Mouse (Mus musculus) left cerebral cortex, postnatal 25 days (tissue): ENCODE measurements around the gene Ak2. TPM values are rescaled to one million over a fixed set of nuclear protein-coding genes. Genes with fewer than 3 reads are reported as not detected.
A peak's percentile ranks its signal among the peaks of the same experiment; 100 is the strongest.

Experiments used
- DNase-seq, 2 experiments: peaks; one replicate each; pipeline ENCODE4 v3.0.0; 2022; ENCODE audit warnings: low spot score in 2 of 2, mixed read lengths in 1 of 2
- intact Hi-C: fragments of 180-260 bp; cut with DNase I; formaldehyde crosslinking; loops from one replicate; pipeline ENCODE4 v1.15.1; 2025
- total RNA-seq, 2 experiments: library from RNA; stranded (reverse); gene quantifications; 2 replicates each; pipeline ENCODE4 v1.2.3; 2021

Gene Ak2
- total RNA-seq, 2 experiments from 2014 or later: 24.8 to 26.5 TPM

- no peak for DNase-seq
- intact Hi-C loops: no loop called here
Observed at GRCm38 (mm10) chr4:129000786-129001185, 9.0 kb downstream of the Ak2 start.

DNA sequence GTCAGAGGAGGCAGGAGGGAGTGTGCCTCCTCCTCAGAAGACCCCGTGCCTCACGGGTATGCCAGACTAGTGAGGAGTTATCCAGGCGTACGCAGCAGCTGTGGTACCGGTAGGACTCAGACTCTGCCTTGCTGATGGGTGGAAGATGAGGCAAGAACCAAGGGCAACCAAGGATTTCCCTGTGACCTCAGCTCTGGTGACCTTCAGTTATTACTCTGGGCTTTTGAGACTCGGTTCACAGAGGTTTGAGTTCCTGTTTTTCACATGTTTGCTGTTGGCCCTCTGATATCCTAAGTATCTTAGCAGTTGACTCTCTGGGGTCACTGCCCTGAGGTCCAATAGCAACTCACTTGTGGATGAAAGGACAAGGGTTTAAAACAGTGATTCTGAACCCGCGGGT, 12.0 kb downstream of the Ak2 start:
- no peak for DNase-seq
- intact Hi-C loops: no loop called here

GRCm38 (mm10) chr4:129008006-129008519, 16.3 kb downstream of the Ak2 start:
- DNase-seq: no peak
- intact Hi-C loops: no loop called here

DNA sequence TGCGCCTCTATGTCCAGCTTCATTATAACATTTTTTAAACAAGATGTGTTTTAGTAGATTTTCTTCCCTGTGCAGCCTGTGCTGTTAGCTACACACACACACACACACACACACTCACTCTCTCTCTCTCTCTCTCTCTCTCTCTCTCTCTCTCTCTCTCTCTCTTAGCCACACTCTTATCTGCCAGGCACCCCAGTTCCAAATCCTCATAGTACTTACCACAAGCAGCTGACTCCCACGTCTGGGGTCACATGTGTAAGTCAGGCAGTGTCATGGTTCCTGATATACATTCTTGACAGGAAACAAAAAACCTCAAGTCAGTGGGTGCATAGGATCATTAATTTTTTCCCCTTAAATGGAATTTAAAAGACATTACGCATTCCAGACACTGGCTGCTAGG, 16.9 kb downstream of the Ak2 start:
- no peak for DNase-seq
- intact Hi-C loops: no loop called here

- intact Hi-C loops: no loop called here
- DNase-seq: no peak
Observed at GRCm38 (mm10) chr4:129009521-129009920, 17.8 kb downstream of the Ak2 start.

DNA sequence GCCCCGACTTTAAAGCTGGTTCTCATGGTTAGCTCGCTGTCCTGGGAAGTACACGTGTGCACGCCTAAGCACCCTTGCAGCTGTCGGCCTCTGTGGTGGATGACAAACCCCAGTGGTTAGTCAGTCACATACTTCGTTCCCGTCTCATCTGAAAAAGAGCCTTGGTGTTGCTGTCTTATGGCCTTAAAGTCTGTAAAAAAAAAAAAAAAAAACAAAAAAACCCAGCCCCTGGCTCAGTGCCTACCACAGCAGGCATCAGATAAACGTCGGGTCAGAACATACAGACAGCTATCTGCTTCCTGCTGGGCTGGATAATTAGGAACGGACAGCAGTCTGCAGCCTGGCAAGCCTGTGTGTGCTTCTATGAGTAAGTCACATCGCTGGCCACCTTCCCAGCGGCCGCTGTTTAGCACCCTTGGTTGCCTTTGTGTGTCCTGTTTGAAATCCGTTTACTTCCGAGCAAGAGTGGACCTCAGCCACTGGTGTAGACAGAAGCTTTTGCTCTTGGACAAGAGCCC, 19.9 kb downstream of the Ak2 start:
- intact Hi-C loops: no loop called here
- peak in 1 of 2 experiments; percentile 20 for DNase-seq

DNA sequence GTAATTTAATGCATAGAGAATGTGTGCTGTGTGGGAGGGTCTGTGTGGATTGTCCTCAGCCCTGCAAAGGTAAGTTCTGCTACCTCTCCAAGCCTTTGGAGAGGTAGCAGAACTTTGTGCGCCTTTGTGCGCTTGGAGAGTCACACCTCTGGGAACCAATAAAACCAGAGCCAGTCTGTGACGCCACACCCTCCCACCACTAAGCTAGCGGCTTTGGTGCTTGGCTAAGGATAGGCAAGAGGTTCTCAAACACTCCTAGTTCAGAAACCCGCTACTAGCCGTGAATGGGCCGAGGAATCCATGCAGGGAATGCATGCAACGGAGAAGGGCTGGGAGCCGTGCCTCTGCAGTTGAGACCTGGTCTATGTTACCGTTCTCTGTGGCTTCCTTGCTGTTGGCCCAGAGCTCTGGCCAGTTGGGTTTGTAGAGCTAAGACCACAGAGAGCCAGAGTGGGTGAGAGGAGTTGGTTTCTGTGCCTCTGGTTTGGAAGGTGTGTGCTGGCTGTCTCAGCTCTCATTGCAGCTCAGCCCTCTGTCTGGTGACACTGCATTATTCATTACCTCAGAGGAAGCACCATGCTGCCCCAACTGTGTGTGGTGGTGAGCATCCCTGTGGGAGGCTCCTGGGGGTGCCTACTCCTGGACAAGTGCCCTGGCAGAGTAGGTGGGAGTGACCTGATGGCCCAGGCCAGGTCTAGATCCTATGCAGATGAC, 21.6 kb downstream of the Ak2 start:
- DNase-seq: peak in 1 of 2 experiments; percentile 54
- intact Hi-C loops: no loop called here

- intact Hi-C loops: no loop called here
- DNase-seq: no peak
Observed at GRCm38 (mm10) chr4:129016329-129016728, 24.6 kb downstream of the Ak2 start.

DNA sequence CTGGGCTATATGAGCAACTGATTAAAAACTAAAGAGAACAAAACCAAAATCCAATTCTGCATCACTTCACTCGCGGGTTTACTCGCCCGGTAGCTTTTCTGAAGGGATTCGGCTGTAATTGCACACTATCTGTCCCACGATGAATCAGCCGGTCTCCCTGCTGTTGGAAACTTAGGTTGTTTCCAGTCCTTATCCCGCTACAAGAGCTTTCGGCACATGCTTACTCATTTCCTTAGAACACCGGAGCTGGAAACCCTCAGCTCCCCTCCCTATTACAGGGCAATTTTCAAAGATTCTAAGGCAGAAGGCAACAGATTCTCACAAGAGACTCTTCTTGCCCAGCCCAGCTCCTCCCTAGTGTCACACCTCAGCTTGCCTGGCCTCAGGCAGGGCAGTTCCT, 25.4 kb downstream of the Ak2 start:
- DNase-seq: no peak
- intact Hi-C loops: no loop called here

GRCm38 (mm10) chr4:129018788-129019435, 27.2 kb downstream of the Ak2 start:
- DNase-seq: no peak
- intact Hi-C loops: no loop called here

- intact Hi-C loops: loop anchor here (2.0 kb wide), 1 partner anchor 29 kb away; no protein-coding TSS in a partner anchor
- DNase-seq: peak in 1 of 2 experiments; percentile 81
Observed at GRCm38 (mm10) chr4:129019788-129020187, 28.0 kb downstream of the Ak2 start.

GRCm38 (mm10) chr4:129020454-129020853, 28.7 kb downstream of the Ak2 start:
- intact Hi-C loops: loop anchor here (2.0 kb wide), 1 partner anchor 28 kb away; no protein-coding TSS in a partner anchor

GRCm38 (mm10) chr4:129021426-129021825, 29.7 kb downstream of the Ak2 start:
- intact Hi-C loops: loop anchor here (2.0 kb wide), 1 partner anchor 27 kb away; no protein-coding TSS in a partner anchor
- DNase-seq: no peak

More at GRCm38 (mm10) chr4:129020454-129020853, 28.7 kb downstream of the Ak2 start:
- peak; percentile 67 to 75 for DNase-seq

DNA sequence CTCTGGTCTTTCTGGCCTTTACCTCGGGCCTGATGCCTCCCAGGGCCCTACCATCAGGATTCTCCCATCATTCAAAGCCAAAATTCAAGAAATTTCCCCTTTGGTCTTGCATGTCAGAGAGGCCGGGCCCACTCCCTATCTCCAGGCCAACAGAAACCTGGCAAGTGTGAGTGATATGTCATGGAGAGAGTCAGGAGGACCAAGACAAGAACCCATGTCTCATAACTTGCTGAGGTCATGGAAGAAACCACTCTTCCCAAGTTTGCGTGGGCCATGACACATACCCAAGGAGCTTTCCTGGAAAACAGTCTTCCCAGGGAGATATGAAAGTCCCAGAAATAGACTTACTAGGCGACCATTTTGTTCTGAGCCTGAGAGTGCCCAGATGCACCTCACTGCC, 30.1 kb downstream of the Ak2 start:
- intact Hi-C loops: loop anchor here (2.0 kb wide), 1 partner anchor 27 kb away; no protein-coding TSS in a partner anchor
- DNase-seq: no peak

GRCm38 (mm10) chr4:129023884-129024283, 32.1 kb downstream of the Ak2 start:
- DNase-seq: no peak
- intact Hi-C loops: no loop called here

- peak in 1 of 2 experiments; percentile 25 for DNase-seq
- intact Hi-C loops: no loop called here
Observed at GRCm38 (mm10) chr4:129024775-129025174, 33.0 kb downstream of the Ak2 start.

DNA sequence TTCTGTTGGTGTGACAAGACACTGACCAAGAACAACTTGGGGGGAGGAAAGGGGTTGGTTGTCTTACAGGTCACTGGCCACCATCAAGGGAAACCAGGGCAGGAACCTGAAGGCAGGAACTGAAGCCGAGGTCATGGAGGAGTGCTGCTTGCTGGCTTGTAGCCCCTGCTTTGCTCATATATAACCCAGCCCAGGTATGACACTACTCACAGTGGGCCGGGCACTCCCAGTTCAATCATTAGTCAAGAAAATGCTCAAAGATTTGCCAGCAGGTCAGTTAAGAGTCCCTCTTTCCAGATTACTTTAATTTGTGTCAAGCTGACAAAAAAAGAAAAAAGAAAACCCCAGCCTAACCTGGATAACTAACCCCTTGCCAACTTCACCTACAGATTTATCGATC, 33.9 kb downstream of the Ak2 start:
- intact Hi-C loops: no loop called here
- DNase-seq: no peak

- intact Hi-C loops: no loop called here
Observed at GRCm38 (mm10) chr4:129030746-129031145, 39.0 kb downstream of the Ak2 start.

DNA sequence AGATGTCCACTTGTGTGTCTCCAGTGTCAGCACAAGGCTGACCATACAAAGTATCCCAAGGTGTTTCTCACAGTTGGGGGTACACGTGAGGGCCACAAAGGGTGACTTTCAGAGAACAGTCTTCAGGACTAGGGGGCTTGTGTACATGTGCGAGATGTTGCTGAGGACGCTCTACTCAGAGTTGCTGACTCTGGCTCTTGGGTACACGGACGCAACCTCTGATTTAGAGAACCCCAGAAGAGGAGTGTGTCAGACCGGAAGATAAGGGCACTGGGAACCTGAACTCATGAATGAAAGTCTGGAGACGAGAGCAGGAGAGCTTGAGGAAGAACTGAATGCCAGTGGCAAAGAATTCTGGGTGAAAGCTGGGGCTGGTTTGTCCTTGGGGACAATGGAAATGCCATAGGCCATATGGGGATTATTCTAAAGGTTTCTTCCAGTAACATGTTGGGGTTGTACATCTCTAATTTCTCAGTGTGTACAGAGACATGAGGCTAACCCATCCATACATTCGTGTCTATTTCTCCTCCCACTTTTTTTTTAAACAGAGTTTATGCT, 39.7 kb downstream of the Ak2 start:
- intact Hi-C loops: no loop called here
- DNase-seq: no peak

More at GRCm38 (mm10) chr4:129030746-129031145, 39.0 kb downstream of the Ak2 start:
- DNase-seq: no peak
